Mouse (Mus musculus) gastrocnemius, postnatal 14 days (tissue): ENCODE data around the gene Snap47. TPM values are rescaled to one million over a fixed set of nuclear protein-coding genes. Genes with fewer than 3 reads are reported as not detected.

Experiments used
- DNase-seq: peaks from one replicate; pipeline ENCODE4 v3.0.0; 2021; ENCODE audit warnings: mixed read lengths
- intact Hi-C: fragments of 180-260 bp; cut with DNase I; formaldehyde crosslinking; loops from one replicate; pipeline ENCODE4 v1.15.1; 2025; ENCODE audit warnings: low total_unique reads
- long read RNA-seq, 2 experiments: library from polyadenylated mRNA; stranded (forward); transcript quantifications; one replicate each; pipeline ENCODE4 v2.0.0; 2021
- total RNA-seq, 2 experiments: library from RNA; stranded (reverse); gene quantifications; 2 replicates each; pipeline ENCODE4 v1.2.3; 2021

Snap47 gene
- total RNA-seq = 10 to 100 TPM; 24.3 to 27.0 TPM
- long read RNA-seq, experiment 1, transcript Snap47-201 (5 exons, 1,896 nt) = major isoform, 45 of 53 reads
- long read RNA-seq, experiment 1, partial matches to known transcripts = 1 of 53 reads
- long read RNA-seq, experiment 1, other reads (novel, unspliced or antisense) = 7 of 53 reads
- long read RNA-seq, experiment 2, transcript Snap47-201 (5 exons, 1,896 nt) = major isoform, 54 of 62 reads
- long read RNA-seq, experiment 2, partial matches to known transcripts = 1 of 62 reads
- long read RNA-seq, experiment 2, other reads (novel, unspliced or antisense) = 7 of 62 reads

DNA sequence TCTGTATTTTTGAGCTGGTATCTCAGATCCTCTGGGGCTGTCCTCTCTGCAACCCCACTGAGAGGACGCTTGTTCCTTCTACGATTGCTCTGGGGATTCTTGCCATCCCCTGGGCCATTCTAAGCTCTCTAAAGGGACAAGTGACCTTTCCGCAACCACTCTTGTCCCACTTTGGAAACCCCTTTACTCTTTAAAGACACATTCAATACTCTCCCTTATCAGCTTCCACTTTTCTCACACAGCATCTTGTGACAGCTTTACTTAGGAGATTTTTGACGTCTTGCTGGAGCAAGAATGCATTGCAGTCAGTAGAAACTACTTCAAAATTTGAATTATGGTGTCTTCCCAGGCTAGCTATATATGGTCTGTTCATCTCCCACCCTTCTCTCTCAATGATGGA, at the start of gene Snap47:
Snap47 (minus strand) TSS at position 101 of the 400 bp plus-strand sequence.
- intact Hi-C loops = no loop called here
- DNase-seq = no peak

DNA sequence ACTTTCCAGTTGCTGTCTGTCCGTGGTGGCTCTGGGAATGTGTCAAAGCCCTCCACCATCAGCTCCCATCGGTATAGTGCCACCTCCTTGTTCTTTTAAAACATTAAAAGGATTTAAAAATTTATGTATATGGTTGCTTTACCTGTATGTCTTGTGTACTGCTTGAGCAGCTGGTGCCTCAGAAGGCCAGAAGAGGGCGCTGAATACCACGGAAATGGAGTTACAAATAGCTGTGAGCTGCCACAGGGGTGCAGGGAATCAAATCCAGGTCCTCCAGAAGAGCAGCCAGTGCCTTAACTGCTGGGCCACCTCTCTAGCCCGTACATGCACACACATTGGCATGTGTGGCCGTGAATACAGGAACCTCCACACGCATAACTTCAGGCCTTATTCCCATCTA, 46.8 kb upstream of the Snap47 start:
- no peak for DNase-seq
- intact Hi-C loops = no loop called here

DNA sequence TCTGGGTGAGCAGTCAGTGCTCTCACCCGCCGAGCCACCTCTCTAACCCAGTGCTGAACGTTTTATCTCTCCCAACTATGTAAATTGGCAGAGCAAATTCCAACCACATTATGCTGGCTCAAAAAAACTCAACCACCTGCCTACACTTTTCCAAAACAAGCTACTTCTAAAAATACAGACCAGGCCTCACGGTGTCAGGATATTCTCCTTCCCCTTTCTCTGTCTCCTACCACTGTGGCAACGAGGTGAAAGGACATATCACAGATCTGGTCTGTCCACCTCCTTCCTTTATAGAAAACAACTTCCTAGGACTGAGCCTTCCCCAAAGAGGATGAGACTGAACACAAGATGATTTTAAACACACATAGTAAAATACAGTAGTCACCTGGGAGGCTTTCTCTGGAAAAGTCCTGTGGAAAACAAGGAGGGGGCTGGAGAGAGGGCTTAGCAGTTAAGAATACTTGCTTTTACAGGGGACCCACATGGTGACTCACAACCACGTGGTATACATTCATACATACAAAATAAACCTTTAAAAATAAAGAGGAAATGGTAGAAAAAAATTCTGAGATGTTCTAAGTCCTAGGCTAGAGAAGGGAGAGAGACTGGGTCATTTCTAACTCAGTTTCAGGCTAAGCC, 45.8 kb upstream of the Snap47 start:
- no peak for DNase-seq
- intact Hi-C loops = no loop called here

DNA sequence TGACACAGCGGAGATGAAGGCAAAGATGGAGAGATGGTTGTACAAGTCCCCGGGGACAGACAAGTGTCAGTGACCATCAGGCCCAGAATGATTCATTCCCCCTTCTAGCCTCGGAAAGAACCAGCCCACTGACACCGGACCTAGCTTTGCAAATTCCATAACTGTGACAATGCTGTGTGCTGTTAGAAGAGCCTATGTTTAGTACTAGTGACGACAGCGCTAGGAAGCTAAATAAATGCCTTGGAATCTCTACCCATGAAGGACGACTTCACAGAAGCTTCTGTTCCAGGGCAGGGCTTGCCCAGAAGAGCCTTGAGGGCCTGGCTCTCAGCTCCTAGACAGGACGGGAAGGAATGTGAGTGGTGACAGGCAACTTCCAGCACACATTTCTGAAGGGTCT, 35.2 kb upstream of the Snap47 start:
- DNase-seq = no peak
- intact Hi-C loops = loop anchor here (10.0 kb wide), 1 partner anchor 251 kb away; no protein-coding TSS in a partner anchor

DNA sequence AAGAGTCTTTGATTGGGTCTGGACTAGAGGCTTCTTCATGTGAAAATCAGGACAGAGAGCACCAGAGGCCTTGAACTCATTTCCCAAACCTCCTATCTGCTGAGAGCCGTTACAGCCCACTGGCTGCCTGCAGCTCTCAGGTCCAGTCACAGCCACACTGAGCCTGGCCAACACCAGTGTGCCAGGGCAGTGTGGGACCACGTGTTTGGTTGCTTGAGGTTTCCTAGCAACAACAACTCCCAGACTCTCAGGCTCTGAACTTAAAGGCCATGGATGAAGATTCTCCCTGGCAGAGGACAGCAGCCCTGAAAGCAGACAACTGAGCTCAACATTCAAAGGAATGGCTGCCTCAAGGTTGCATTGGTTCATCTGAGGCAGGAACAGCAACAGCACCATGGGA, 34.7 kb upstream of the Snap47 start:
- no peak for DNase-seq
- intact Hi-C loops = loop anchor here (10.0 kb wide), 1 partner anchor 251 kb away; no protein-coding TSS in a partner anchor

DNA sequence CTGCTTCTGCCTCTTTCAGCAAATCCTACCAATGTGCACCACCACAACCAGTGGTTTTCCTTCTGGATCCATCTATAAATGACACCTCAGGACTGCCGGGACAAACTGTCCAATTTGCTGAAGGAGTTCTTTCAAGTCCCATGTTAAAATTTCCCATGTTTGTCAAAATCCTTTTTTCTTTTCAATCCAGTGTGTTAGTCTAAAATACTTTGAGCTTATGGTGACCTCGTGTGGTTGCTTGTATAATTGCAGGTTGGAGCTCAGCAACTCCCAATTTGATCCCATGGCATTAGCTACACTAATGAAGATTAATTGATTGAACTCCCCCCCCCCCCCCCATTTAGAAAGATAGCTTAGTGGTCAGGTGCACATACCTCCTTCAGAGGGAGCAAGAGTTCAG, 32.2 kb upstream of the Snap47 start:
- intact Hi-C loops = loop anchor here (2.0 to 10.0 kb wide), 2 partner anchors 182 to 248 kb away; no protein-coding TSS in a partner anchor
- no peak for DNase-seq

DNA sequence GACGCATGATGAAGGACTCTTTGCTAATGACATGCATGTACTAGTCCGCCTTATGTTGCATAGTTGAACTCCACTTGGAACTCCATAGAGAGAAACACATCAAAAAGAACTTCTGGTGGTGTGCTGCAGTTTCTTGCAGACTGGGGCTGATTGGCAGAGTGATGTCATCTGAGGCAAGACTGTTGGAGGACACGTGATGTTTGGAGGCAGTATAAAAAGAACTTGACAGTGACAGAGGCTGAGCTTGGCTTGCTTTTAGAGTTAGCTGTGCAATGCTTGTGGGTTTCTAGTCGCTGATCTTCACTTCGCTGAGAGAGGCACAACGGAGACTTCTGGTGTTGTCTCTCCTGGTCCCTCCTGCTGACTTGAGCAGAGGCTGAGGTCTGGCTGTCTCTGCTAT, 26.3 kb upstream of the Snap47 start:
- intact Hi-C loops = no loop called here
- DNase-seq = no peak

DNA sequence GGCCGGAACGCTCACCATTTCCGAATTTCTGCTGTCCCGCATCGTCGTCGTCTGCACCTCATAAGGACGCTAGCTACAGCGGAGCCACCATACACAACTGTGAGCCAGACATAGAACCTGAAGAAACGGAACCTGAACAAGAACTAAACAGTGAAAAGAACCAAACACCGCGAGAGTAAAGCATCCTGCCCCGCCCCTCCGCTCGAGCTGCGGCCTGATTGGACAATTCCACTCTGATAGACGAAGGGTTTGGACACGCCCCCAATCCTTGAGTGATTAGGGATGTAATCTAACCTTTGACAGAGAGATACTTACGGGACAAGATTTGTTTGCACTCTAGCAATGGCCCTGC, 21.3 kb upstream of the Snap47 start, which contains the start of gene Zfp867:
Zfp867 (minus strand) TSS at position 149 of the 352 bp plus-strand sequence.
- intact Hi-C loops = no loop called here

DNA sequence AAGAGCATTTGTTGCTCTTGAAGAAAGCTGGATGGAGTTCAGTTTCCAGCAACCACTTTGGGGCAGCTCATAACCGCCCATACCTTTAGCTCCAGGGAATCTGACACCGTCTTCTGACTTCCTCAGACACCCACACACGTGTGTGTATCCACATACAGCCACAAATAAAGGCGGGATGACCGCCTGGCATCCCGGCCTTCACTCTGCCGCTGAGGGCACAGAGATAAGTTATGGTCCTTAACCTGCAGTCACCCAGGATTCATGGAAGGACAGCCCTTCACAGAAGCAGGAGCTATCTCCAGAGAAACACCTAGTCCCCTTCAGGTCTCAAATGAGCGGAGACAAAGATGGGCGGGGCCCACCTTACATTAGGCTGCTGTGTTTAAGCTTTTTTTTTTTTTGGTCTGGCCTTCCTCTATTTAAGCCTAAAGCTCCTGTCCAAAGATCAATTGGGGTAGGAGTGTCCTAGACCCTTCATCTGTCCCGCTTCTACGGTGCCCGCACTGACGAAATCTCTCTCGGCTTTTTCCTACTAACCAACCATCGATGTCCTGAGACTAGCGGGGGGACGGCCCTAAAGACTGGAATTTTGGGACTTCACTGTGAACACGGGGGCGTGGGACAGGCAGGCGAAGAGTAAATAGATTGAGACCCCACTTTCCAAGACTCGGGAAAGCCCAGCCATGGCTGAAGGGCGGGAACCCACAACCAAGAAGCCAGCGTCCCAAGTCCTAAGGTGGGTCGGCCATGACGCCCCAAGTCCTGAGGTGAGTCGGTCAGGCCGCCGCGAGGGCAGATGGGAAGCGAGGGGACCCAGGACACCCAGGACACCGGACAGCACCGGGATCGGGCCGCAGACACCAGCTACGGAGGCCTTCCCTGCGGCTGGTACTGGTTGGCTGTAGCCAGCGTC, 20.7 kb upstream of the Snap47 start:
- intact Hi-C loops = no loop called here

More for the DNA sequence above, 21.3 kb upstream of the Snap47 start, which contains the start of gene Zfp867:
- DNase-seq = peak; percentile 89

DNA sequence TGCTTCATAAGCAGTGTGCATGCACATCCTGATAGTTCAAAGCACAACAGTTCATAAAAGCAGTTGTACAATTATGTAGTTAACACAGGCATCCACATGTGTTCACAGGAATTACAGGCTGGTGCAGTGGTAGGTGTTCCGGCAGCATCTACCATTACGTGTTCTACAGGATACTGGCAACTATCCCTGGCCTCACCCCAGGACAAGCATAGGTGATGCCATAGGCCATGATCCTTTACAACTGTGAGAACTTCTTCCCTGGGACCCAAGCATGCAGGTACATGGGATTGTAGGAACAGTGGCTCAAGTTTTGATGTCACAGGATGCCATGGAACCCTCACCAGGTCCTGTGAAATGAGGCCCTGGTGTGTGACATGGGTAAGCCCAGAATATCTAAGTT, 9.5 kb upstream of the Snap47 start:
- DNase-seq = no peak
- intact Hi-C loops = no loop called here

More for the DNA sequence above, 20.7 kb upstream of the Snap47 start:
- peak; percentile 26 for DNase-seq

DNA sequence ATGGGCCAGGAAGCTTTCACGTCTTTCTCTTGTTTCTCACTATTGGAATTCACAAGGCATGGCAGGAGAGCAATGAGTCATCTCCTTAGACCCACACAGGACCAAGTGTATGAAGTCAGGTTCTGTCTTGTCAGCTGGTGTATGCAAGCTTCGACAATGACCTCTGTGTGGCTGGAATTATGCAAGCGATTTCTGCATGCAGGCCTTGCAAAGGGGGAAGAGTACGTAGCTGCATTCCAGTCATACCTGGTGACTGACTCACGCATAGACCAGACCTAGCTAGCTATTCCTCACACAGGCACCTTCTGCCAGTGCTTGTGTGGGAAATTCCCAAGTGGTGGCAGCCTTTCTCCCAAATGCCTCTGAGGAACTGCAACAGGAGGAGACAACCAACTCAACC, 8.0 kb upstream of the Snap47 start:
- intact Hi-C loops = no loop called here
- DNase-seq = no peak

DNA sequence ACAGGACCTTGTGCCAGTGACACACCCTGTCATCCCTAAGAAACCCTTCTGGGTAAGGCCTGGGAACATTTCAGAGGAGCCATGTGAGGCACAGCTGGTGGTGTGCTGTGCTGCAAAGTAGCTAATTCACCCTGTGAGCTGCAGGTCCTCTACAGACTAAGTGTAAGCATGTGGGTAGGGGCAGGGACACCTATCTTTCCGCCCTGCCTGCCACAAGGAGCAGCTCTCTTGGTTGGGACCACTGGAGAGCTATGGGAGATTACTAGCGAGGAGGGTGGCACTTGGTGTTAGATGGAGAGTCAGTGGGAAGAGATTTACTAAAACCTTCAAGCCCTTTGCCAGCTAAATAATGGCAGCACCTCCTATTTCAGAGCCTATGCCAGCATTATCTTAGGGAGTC, 5.9 kb upstream of the Snap47 start:
- intact Hi-C loops = no loop called here
- DNase-seq = no peak

DNA sequence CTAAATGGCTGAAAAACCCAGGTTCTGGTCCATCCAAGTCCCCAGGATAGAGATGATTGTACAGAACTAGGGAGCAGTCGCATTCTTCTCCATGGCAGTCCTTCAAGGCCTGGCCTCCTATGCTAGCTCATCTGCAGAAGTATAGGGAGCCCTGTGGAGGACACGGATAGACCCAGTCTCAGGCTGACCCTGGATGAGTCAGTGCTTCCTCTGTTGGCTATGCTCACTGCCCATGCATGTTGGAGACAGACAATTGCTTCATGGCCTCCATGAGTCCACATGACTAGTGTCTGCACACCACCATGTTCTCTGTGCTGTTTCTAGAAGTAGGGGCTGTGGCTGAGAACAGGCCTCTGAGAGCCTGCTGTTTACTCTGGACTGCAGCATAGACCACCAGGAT, 5.4 kb upstream of the Snap47 start:
- DNase-seq = no peak
- intact Hi-C loops = no loop called here

DNA sequence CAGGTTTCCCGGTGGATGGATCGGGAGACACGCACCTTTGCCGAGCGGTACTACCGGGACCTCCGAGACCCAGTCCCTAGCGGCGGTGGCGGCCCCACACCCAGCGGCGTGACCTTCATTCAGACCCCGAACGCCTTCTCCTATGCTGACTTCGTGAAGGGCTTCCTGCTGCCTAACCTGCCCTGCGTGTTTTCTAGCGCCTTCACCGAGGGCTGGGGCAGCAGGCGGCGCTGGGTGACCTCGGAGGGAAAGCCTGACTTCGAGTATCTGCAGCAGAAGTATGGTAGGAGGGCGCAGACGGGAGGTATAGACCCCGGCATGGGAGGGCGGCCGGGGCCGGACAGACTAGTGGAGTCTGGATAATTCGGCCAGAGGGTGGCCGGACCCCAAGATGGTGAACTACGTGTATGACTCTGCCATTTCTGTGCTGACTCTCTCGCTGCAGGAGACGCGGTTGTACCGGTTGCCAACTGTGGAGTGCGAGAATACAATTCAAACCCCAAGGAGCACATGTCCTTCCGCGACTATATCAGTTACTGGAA, 685 bp downstream of the Snap47 start:
- DNase-seq = peak; percentile 36
- intact Hi-C loops = no loop called here

DNA sequence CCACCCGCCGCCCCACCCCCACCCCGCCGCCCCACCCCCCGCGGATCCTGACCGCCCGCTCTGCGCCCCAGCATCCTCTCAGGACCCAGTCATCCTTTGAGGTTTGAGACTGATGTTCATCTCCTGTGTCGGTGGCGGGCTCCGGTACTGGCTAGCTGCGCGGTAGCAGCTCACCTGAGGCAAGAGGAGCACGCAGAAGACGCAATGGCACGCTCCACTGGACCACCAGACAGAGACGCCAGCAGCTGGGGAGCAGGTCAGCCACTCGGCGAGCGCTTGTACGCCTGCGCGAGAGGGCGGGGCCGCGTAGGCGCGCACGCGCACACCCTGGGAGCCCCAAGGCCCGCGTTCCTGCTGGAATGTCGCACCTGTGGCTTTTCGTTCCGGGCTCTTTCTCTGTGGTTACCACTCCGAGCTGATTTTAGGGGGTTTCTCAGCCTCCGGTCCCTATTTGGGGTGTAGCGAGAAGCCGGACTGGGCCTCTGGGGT, 1.2 kb downstream of the Snap47 start, which contains the start of gene Jmjd4:
Jmjd4 (plus strand) TSS at position 305 of the 489 bp plus-strand sequence.
- intact Hi-C loops = no loop called here
- peak; percentile 89 for DNase-seq

DNA sequence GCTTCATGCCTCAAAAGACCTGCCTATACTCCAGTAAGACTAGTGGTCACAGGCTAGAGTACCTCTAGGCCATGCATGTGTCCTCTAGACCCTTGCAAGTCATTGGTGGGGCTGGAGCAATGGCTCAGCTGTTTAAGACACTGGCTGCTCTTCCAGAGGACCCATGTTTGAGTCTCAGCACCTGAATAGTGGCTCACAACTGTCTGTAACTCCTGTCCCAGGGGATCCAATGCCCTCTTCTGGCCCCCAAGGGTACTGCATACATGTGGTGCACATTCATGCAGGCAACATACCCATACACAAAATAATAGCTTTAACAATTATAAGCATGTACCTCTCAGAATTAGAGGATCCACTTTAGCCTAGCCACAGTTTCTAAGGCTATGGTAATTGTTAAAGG, 7.9 kb downstream of the Snap47 start:
- intact Hi-C loops = no loop called here
- no peak for DNase-seq

DNA sequence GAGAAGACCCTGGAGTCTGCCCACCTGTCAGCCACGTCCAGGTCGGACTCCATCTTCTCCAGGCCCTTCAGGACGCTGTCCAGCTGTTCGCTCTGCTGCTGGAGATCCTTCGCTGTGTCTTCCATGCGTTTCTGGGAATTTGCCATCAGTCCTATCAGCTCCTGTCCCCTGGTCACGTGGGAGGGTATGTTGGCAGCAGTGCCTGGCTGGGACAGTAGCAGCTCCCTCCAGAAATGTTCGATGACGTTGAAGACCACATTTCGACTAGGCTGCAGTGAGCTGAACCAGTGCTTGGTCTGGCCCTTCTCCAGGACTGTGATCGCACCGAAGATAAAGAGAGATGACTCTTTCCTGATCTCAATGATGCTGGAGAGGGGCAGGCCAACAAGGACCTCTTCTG, 13.0 kb downstream of the Snap47 start:
- intact Hi-C loops = no loop called here
- DNase-seq = no peak

DNA sequence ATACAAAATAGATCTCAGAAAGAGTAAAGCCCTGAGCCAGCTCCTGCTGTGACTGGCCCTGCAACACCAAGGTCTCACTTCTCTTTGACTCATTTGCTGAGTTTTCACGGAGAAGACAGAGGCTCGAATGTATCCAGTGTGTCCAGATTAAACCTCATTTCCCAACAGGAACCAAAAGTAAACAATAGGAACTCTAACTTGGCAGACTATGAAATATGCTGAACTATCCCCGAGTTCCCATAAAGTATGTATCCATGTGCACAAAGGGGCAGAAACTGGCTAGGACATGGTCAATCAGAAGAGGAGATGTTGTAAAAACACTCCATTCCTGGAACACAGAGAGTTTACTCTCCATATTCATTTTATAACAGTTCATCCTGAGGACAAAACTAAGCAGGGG, 18.7 kb downstream of the Snap47 start:
- no peak for DNase-seq
- intact Hi-C loops = no loop called here

DNA sequence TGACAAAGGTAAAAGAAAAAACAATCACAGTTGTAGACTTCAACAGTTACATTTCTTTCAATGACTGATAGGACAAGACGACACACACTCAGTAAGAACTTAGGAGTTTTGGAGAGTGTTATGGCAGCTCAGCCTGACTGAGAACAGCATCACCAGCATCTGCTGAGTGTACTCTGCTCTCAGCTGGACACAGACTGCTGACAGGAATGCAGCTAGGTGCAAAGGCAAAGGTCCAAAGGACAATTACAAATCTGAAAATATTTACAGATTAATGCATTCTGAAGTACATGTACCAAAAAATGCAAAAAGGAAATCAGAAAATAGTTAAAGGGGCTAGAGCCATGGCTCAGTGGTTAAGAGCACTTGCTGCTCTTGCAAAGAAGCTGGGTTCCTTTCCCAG, 21.0 kb downstream of the Snap47 start:
- DNase-seq = no peak
- intact Hi-C loops = no loop called here
